Mouse (Mus musculus): Measurements from ENCODE around the gene Chaf1a.
A peak's percentile ranks its signal among the peaks of the same experiment; 100 is the strongest.

Chaf1a gene

GRCm38 (mm10) chr17:56119981-56120880 is 80.0 kb downstream of the Chaf1a start:
- peak; percentile 70 to 74 for DNase-seq

- no peak for DNase-seq
Measured at GRCm38 (mm10) chr17:56121826-56122225, 81.6 kb downstream of the Chaf1a start, which contains the start of gene Lrg1. TSS of gene Lrg1 (minus strand) at chr17:56122001.

All from cerebellum, postnatal 10 days (tissue).